Mouse (Mus musculus) adrenal gland, adult 2 months (tissue): ENCODE results near the gene Gm10392. TPM values are rescaled to one million over a fixed set of nuclear protein-coding genes. Genes with fewer than 3 reads are reported as not detected.

Source experiments
- DNase-seq: peaks from one replicate; pipeline ENCODE4 v3.0.0; 2021
- polyA plus RNA-seq: library from polyadenylated mRNA; depleted of rRNA; stranded (reverse); fragments of >200 nt; gene quantifications from 2 replicates; pipeline ENCODE4 v1.2.3, GENCODE M21; 2012
- total RNA-seq, 2 experiments: library from RNA; stranded (reverse); gene quantifications; 2 replicates each; pipeline ENCODE4 v1.2.3; 2021

The Gm10392 gene
- total and polyA plus RNA-seq, 3 experiments: not detected

DNA sequence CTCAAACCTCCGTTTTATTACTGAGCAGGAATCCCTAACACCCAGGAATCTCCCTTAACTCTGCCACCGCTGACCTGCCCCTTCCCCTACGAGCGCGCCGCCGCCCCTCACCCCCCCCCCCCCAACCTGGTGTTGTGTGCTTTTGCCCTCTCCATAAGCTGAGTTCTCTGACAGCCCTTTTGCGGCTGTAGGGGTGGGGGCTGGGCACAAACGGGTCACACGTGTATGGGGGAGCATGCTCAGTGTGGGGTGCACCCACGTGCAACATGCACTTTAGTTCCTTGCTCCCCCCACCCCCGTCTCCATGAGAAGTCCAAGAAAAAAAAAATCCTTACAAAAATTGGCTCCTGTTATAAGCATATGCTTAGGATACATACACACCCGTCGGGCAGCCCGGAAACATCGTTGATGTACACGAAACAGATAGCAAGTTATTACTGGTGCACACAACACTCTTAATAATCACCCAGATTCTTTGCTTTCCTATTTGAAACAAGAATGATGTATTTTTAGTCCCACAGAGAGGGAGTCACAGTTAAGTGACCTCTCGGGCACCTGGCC, 26.6 kb downstream of the Gm10392 start:
- peak; percentile 44 for DNase-seq

DNA sequence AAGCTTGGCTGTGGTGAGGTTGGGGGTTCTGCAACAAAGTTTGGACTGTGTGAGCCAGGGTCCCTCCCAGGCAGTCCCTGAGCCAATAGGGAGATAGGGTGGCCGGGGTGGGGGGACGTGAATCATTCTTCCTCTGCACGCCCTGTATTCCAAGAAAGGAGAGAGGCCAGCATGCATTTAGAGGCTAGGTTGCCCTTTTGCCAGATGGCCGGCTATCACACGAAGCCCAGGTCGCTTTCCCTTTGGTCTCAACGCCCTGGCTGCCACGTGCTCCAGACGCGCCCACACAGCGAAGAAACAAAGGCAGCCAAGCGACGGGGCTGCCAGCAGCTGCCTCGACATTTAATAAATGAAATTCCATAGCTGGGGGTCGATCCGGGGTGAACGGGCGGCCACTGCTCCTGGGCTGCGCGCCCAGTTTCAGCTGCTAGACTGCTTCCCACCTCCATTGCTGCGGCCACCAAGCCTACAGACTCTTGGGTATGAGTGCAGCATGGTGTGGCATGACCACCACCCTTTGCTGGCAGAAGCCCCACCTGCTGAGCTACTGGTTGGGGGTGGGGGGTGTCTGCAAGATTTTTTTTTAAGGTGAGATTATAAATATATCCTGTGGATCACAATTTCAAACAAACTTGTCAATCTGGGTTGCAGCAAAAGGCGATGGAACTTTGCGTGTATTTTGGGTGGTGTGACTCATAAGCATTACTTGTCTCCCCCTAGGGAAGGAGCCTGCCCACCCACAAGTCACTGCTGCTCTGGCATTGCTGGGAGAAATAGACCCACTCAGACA, 27.3 kb downstream of the Gm10392 start:
- peak; percentile 80 for DNase-seq

DNA sequence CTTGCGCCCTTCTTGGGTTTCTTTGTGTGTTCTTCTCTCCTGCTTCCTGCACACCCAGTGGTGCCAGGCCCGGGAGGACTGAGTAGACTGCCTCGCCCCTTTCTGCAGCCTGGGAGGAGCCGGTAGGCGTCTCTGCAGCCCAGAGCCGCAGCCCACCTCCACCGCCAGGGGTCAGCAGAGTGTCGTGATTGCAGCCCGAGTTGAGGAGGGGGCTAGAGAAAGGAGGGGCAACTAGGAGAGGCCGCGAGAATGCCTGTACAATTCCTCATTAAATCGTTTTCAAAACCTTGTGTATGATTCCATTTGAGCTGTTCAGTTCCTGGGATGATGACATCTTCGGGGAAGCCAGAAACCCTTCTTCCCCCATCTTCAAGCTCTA, 27.9 kb downstream of the Gm10392 start:
- DNase-seq: peak; percentile 91

DNA sequence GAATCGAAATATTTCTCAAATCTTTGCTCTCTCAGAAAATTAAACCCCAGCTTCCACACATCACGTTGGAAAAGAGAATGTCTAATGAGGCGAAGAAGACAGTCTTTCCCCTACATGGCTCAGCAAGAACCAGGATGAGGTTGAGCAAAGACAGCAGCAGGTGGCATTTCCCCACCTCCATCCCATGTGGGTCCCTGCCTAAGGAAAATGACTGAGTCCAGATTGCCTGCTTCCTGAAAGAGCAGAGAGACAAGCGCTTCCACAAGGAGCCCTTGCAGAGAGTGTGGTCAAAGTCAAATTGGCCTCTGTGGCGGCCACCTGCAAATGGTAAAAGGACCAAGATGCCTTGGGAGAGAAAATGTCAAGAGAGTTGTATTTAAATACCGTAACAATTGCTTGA, 28.5 kb downstream of the Gm10392 start:
- DNase-seq: no peak

DNA sequence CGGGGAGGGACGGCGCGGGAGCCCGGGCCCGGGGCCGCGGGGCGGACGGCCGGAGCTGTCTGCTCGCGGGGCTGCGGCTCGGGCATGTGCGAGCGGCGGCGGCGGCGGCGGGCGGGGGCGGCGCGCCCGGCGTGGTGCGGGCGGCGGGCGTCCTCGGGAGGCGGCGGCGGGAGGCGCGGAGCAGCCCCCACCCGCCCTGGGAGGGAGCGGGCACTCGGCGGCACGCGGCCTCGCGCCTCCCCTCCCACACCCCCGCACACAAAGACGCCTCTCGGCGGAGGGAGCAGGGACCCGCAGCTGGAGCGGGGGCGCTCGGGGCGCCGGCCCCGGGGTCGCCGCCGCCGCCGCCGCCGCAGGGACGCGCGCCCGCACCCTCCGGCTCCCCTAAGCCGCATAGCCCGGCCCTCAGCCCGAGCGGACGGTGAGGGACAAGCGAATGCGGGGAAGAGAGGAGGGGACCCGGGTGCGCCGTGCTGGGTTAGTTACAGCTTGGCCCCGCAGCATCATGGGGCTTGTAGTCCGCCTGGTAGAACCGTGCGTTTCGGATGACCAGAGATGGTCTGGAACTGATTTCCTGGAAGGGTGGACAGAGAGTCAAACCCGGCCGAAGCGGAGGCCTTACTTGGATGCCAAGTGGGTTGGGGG, 29.3 kb downstream of the Gm10392 start, which contains the start of gene Ankrd13b:
Gene Ankrd13b, minus strand, starts transcription at position 88 of the 645 bp plus-strand sequence.
- peak; percentile 87 for DNase-seq

DNA sequence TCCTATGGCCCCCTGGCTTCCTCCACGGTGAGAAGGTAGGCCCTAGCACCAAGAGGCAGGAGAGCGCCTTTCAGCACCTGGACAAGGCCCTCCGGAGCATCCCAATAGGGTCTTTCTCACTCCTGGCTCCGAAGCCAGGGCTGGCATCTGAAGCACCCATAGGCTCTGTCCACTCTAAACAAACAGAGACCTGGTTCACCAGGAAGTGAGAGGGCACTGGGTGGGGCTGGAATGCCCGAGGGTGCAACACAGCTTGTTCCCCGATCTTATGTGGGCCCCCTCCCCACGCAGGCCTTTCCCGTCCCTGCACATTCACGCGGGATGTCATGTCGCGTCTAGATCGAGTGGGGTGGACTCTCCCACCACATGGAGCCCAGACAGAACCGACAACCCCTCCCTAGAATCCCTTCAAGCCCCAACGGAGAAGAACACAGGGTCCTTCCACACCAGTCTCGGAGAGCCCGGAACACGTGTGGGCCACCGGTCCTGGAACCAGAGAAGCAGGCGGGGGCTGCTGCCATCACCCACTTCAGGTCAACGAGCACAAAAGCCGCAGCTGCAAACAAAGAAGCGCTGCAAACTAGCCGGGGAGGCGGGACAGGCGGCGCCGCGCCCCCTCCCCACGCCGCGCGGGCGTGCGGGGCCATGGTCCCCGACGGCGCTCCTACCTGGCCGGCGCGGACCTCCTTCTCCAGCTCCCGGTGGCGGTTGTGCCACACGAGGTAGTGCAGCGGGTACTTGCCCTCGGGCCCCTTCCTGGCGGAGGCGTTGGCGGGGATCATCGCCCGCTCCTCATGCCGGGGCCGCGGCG, 30.0 kb downstream of the Gm10392 start:
- no peak for DNase-seq

DNA sequence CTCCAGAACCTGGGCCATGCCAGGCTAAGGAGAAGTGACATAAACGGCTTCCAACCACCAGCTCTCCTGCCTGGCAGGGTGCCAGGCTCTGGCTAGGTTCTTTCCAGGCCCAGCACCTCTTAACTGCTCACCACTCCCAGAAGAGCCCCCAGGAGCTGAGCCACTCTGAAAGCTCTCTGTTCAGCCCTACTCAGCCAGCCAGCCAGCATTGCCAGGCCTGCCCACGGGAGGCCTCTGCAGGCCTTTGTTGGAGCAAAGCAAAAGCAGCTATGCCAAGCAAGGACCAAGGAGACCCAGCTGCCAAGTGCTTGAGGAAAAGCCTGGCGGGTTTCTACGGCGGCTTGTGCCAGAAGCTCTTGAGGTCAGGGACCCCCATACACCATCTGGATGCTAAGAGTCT, 32.2 kb downstream of the Gm10392 start:
- no peak for DNase-seq

DNA sequence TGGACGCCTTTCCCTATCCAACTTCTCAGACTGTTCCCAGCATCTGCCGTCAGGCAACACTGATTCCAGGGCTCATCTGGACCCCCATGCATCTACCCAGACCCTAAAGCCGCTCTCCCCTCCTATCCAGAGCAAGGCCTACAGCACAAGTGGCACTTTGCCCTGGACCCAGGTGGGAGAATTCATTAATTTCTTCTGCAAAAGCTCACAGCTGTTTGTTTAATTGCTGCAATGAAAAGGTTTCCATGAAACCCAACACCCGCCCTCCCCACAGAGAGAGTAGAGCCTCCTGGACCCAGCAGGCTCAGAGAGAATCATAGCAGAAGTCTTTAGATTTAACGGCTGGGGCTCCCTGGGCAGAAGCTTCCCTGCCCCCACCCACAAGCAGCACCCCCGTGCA, 33.8 kb downstream of the Gm10392 start:
- no peak for DNase-seq

DNA sequence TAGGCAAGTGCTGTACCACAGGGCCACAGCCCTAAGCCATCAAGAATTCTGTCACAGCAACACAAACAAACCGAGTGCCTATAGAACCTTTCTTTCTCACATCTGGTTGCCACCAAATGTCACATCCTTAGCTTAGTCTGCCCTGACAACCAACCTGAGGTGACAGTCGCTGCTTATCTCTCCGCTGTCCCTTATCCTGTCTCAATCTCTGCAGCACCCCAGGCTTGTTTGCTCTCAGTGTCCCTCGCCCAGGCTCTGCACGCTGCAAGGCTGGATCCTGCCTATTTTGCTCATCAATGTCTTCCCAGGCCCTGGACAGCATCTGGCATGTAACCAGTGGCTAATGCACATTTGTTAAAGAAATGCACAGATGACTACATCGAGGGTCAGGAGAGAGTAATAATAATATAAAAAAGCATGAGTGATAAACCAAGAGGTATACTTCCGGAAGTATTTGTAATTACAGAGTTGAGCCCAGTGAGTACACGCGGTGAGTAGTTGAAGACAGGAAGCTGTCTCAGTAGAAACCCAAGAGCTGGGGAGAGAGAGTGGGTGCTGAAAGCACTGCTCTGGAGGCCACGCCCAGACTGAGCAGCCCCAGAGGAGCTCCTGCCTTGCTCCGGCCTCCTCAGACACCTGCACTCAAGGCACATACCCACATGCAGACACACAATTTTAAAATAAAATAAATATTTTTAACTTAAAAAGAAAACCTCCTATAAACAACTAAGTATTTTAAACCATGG, 35.3 kb downstream of the Gm10392 start:
- no peak for DNase-seq

DNA sequence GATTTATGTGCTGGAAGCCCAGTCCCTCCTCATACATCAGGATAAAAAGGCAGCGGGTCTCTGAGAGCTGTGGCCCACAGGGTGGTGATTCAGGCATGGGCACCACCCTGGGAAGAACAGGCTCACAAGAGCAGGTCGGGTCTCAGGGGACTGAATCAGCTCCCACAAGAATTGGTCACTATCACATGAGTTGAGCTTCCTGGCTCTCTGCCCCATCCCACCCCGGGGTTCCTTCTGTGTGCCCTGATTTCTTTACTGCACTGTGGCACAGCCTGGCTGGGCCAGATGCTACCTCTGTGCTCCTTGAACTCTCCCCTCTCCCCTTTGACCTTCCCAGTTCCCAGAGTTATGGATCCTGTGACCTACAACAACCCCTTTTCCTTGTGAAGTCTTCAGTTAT, 36.0 kb downstream of the Gm10392 start:
- no peak for DNase-seq

DNA sequence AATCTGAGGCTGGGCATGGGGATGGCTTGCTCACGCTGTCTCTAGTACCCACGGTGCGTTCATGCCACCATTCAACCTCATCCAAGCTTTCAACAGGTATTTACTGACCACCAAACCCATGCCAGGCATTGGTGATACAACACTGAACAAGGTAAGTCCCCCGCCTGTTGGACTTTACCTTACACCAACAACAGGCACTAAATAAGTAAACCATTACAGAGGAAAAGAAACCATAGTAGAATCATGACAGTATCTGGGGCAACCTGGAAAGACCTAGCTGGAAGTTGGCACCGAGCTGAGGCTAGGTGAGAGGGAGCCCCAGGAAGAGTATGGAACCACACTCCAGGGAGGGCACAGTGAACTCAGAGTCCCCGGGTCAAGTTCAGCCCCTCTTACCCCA, 42.1 kb downstream of the Gm10392 start:
- DNase-seq: no peak

DNA sequence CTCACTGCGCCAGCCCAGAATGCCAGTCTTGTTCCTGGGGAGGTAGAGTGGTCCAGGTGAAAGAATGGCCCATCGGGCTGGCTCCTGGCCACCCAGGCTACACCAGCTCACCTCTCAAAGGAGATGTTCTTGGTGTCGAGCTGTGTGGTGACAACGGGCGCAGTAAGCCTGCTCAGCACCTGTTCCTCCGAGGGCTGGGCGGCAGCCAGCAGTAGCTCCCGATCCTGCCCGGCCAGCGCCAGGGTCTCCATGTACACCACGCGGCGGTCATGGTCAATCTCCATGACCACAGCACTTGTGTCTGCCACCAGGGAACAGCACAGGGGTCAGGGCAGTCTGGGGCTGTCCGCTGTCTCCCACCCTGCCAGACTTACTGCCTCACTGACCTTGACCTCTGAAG, 42.8 kb downstream of the Gm10392 start:
- no peak for DNase-seq

DNA sequence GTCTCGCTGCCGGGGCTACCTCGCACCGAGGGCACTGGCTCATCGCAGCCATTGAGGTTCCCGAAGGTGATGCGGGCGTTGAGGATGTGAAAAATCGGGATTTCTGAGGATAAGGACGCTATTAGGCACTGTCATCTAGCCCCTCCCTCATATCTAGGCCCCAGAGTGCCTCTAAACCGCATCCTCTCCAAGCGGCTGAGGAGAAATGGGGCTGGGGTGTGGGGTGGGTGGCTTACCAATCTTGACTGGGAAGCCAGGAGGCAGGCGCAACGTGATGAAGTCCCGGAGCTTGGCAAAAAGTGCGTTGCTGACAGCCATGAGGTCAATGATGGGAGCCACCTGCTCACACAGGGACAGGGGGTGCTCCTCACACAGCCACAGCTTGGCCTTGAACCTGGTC, 46.2 kb downstream of the Gm10392 start:
- DNase-seq: no peak

DNA sequence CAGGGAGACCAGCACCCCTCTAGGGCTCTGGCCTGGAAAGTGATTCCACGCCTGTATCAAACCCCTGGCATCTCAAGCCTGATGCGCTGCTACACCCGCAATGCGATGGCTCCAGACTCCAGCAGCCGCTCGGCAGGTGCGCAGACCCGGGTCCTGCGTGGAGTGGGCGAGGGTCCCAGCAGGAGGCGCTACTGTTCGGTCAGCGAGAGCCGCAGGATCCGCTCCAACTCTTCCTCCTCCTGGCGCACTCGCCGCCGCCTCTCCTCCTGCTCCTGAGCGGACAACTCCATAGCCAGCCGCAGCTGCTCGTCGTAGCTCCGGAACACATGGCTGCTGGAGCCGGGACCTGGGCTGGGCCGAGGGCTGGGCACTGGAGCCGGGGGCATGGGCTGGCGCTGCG, 47.6 kb downstream of the Gm10392 start:
- DNase-seq: no peak

DNA sequence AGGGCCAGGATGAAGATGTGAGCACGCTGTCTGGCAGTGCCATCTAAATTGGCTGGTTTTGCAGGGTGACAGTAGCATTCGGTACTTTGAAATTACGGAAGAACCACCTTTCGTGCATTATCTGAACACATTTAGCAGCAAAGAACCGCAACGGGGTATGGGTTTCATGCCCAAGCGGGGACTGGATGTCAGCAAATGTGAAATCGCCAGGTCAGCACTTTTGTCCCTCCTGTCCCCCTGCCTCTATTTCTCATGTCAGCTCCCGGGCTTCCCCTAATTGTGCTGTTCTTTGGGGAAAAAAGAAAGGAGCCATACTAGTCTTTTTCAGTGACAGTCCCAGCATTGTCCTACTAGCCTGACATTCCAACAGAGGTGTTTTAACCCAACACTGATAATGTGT, 50.6 kb downstream of the Gm10392 start:
- DNase-seq: no peak

DNA sequence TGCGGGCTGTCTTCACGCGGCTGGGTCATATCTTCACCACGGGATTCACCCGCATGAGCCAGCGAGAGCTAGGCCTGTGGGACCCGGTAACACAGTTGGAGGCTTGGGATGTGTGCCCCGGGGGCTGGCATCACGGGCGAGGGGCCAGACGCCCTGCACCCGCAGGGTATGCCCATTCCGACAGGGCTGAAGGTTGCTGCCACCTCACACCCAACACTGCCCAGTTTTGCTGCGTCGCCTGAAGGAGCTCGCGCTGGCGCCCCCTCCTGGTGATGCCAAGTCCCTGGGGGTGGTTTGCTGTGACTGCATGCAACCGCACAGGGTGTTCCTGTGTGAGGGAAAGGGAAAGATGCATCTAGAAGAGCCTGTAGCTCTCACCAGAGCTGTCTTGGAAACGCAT, 51.2 kb downstream of the Gm10392 start:
- peak; percentile 85 for DNase-seq

DNA sequence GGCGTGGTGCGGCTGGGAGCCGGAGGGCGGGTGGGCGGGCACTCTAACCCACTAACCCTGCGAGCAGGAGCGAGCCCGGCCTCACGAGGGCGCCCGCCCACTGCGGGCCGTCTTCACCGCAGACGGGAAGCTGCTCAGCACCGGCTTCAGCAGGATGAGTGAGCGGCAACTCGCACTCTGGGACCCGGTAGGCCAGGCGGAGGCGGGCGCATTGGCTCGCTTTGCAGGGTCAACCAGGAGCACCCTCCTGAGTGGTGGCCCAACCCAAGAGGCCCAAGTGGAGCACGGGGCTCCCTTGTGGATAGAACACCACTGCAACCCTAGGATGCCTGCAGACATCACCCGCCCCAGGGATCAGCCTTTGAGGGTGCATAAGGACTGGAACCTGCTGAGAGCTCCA, 51.8 kb downstream of the Gm10392 start:
- DNase-seq: peak; percentile 87
